Mouse (Mus musculus) stomach, embryonic 16.5 days (tissue): Measurements from ENCODE around the gene Ppp2r1b. TPM values are rescaled to one million over a fixed set of nuclear protein-coding genes. Genes with fewer than 3 reads are reported as not detected.

Source experiments
- ATAC-seq: fragments of 200-750 bp; cut with Nextera tagmentation; 2 replicates; pipeline ENCODE4 v1.8.0; 2017; ENCODE audit warnings: moderate number of reproducible peaks, moderate TSS enrichment; ENCODE audit not compliant: insufficient read depth, low FRiP score
- H3K27ac ChIP-seq: fragments of 300-500 bp; sonication (generic); 2 replicates; pipeline ENCODE4 v1.5.1; 2014; ENCODE audit warnings: low read length
- H3K27me3 ChIP-seq: fragments of 300-500 bp; sonication (generic); 2 replicates; pipeline ENCODE4 v1.6.1; 2014; ENCODE audit warnings: low read length, control low read depth, mixed read lengths; ENCODE audit not compliant: control insufficient read depth, insufficient read depth
- H3K36me3 ChIP-seq: fragments of 300-500 bp; sonication (generic); 2 replicates; pipeline ENCODE4 v1.6.1; 2014; ENCODE audit warnings: low read length; ENCODE audit not compliant: control insufficient read depth, insufficient read depth
- H3K4me1 ChIP-seq: fragments of 300-500 bp; sonication (generic); 2 replicates; pipeline ENCODE4 v1.6.1; 2014; ENCODE audit warnings: low read length, control low read depth, mixed read lengths; ENCODE audit not compliant: control insufficient read depth, insufficient read depth
- H3K4me2 ChIP-seq: fragments of 300-500 bp; sonication (generic); 2 replicates; pipeline ENCODE4 v1.6.1; 2014; ENCODE audit warnings: low read depth, low read length, mixed read lengths
- H3K4me3 ChIP-seq: fragments of 300-500 bp; sonication (generic); replicated peaks from 2 replicates; pipeline ENCODE4 v1.5.1; 2014; ENCODE audit warnings: mild to moderate bottlenecking, low read length
- H3K9ac ChIP-seq: fragments of 300-500 bp; sonication (generic); 2 replicates; pipeline ENCODE4 v1.6.1; 2014; ENCODE audit warnings: low read length
- H3K9me3 ChIP-seq: fragments of 300-500 bp; sonication (generic); replicated peaks from 2 replicates; pipeline ENCODE4 v1.6.1; 2016; ENCODE audit warnings: low read length, control low read depth; ENCODE audit not compliant: control insufficient read depth
- WGBS: fragments of 180-500 bp; shearing (Covaris S2); extraction: QIAGEN DNeasy Blood & Tissue Kit; methylation state at CpG from one replicate; pipeline ENCODE4 v1.1.7; 2014; 5-methylcytosine and 5-hydroxymethylcytosine counted together
- polyA plus RNA-seq: library from polyadenylated mRNA; unstranded; fragments of >200 nt; fragmentation: Nextera tagmentation; extraction: Ambion mirVana; gene quantifications from 2 replicates; pipeline ENCODE4 v1.2.1, GENCODE M21; 2015

Gene Ppp2r1b
- polyA plus RNA-seq, 1 experiment from 2014 or later: 79.3 TPM

DNA sequence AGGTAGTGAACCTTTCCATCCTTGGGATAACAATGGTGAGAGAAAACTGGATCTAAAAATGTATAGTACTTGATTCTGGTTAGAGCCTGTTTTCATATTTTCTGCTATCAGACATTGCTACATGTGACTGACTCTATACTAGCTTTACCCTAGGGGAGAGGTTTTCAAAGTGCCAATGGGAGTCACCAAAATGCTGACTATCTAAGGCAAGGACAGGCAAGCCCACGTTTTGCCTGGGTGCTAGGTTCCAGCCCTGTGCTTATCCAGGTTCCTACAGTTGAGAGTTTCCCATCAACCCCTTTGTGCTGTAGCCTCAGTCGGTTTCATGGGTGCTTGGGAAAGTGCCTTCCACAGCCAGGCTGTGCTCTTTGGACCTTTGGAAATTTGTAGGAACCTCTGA is 33.4 kb upstream of the Ppp2r1b start:
- H3K9ac ChIP-seq: no peak overlapping the region
- ATAC-seq: no peak
- no peak overlapping the region for H3K27ac ChIP-seq
- no peaks in the 10 kb centered on the region for H3K4me1 ChIP-seq
- H3K4me2 ChIP-seq: no peak overlapping the region
- no peaks in the 10 kb centered on the region for H3K9me3 ChIP-seq
- H3K36me3 ChIP-seq: peaks cover 18% of the 10 kb centered on the region
- no peaks in the 10 kb centered on the region for H3K27me3 ChIP-seq
- no peak overlapping the region for H3K4me3 ChIP-seq
- 69% methylated on average over 2 of the region's 2 CpGs for WGBS

- Histone ChIP-seq H3K4me2 (no peak overlapping the region), H3K27me3 (no peaks in the 10 kb centered on the region), H3K9me3 (no peaks in the 10 kb centered on the region), H3K4me1 (no peaks in the 10 kb centered on the region), H3K9ac (no peak overlapping the region), H3K27ac (no peak overlapping the region), H3K4me3 (no peak overlapping the region), H3K36me3 (peaks cover 15% of the 10 kb centered on the region)
- ATAC-seq: no peak
- WGBS: 93% methylated on average over 5 of the region's 5 CpGs
These were observed 31.3 kb upstream of the Ppp2r1b start for GRCm38 (mm10) chr9:50813796-50814195.

GRCm38 (mm10) chr9:50815666-50816065 is 29.4 kb upstream of the Ppp2r1b start:
- Histone ChIP-seq H3K27ac (no peak overlapping the region), H3K27me3 (no peaks in the 10 kb centered on the region), H3K36me3 (peaks cover 11% of the 10 kb centered on the region; the same call in 1 of the 2 replicates), H3K9ac (no peak overlapping the region), H3K4me1 (no peaks in the 10 kb centered on the region), H3K9me3 (no peaks in the 10 kb centered on the region), H3K4me3 (no peak overlapping the region), H3K4me2 (no peak overlapping the region)
- WGBS: 88% methylated on average over 4 of the region's 4 CpGs
- no peak for ATAC-seq

GRCm38 (mm10) chr9:50816512-50816911 is 28.6 kb upstream of the Ppp2r1b start:
- no peak overlapping the region for H3K9ac ChIP-seq
- H3K36me3 ChIP-seq: peaks cover 11% of the 10 kb centered on the region; the same call in 1 of the 2 replicates
- no peak overlapping the region for H3K4me2 ChIP-seq
- no peaks in the 10 kb centered on the region for H3K27me3 ChIP-seq
- no peak overlapping the region for H3K4me3 ChIP-seq
- no peak for ATAC-seq
- 98% methylated on average over 1 of the region's 1 CpGs for WGBS
- H3K4me1 ChIP-seq: no peaks in the 10 kb centered on the region
- no peak overlapping the region for H3K27ac ChIP-seq
- H3K9me3 ChIP-seq: no peaks in the 10 kb centered on the region

DNA sequence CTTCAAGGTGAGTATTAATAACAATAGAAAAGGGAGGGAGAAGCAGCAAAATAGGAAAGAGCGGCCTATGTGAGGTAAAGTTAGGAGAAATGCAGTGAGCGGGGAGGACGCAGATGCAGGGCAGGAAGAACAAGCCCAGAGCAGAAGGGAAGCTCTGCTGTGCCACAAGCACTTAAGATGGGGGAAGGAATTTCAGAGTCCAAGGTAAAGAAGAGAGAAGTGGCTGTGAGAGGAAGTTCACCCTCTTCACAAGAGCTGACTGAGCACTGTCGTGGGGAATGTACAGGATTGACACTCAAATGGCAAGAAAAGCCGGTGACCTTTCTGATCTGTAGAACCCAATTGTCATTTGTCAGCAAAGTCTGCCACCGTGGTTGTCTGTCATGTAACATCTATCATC is 27.1 kb upstream of the Ppp2r1b start:
- no peaks in the 10 kb centered on the region for H3K4me1 ChIP-seq
- no peak for ATAC-seq
- no peak overlapping the region for H3K9ac ChIP-seq
- H3K36me3 ChIP-seq: peaks cover 11% of the 10 kb centered on the region; the same call in 1 of the 2 replicates
- H3K4me3 ChIP-seq: no peak overlapping the region
- no peaks in the 10 kb centered on the region for H3K27me3 ChIP-seq
- WGBS: 79% methylated on average over 6 of the region's 6 CpGs
- no peak overlapping the region for H3K27ac ChIP-seq
- H3K4me2 ChIP-seq: no peak overlapping the region
- no peaks in the 10 kb centered on the region for H3K9me3 ChIP-seq

- Histone ChIP-seq H3K27me3 (no peaks in the 10 kb centered on the region), H3K4me1 (no peaks in the 10 kb centered on the region), H3K4me3 (no peak overlapping the region), H3K9me3 (no peaks in the 10 kb centered on the region), H3K36me3 (0 out of 2 replicates have a peak, but pooled peaks cover 3% of the 10 kb centered on the region), H3K9ac (no peak overlapping the region), H3K27ac (no peak overlapping the region; the same call in 1 of the 2 replicates), H3K4me2 (no peak overlapping the region)
- ATAC-seq: peak; percentile 33; the same call in 1 of the 2 replicates
- 72% methylated on average over 6 of the region's 6 CpGs for WGBS
These were observed 25.4 kb upstream of the Ppp2r1b start for GRCm38 (mm10) chr9:50819716-50820115.

- H3K4me2 ChIP-seq: no peak overlapping the region
These were observed 23.4 kb upstream of the Ppp2r1b start for GRCm38 (mm10) chr9:50821651-50822050.

DNA sequence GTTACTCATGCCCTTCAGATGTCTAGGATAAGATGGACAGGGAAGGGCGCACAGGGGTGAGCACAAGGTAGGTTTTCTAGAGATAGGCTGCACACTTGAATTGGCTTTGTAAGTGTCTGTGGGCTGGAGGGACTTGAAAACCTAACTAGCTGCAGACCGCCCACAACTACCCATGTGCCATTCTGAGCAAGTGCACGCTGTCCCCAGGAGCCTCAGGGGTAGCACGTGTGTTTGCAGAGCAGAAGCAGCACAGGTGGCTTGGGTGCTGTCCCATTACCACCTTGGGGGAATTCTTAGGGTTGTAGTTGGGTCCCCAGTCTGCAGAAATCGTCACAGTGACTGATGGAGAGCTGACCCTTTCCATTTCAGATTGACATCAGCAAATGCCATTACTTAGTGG is 22.9 kb upstream of the Ppp2r1b start:
- ATAC-seq: no peak

More at GRCm38 (mm10) chr9:50821651-50822050, 23.4 kb upstream of the Ppp2r1b start:
- H3K9ac ChIP-seq: no peak overlapping the region
- no peaks in the 10 kb centered on the region for H3K36me3 ChIP-seq
- H3K4me3 ChIP-seq: no peak overlapping the region
- ATAC-seq: no peak
- no peaks in the 10 kb centered on the region for H3K4me1 ChIP-seq
- no peaks in the 10 kb centered on the region for H3K9me3 ChIP-seq
- H3K27me3 ChIP-seq: no peaks in the 10 kb centered on the region
- 90% methylated on average over 6 of the region's 6 CpGs for WGBS
- H3K27ac ChIP-seq: no peak overlapping the region

DNA sequence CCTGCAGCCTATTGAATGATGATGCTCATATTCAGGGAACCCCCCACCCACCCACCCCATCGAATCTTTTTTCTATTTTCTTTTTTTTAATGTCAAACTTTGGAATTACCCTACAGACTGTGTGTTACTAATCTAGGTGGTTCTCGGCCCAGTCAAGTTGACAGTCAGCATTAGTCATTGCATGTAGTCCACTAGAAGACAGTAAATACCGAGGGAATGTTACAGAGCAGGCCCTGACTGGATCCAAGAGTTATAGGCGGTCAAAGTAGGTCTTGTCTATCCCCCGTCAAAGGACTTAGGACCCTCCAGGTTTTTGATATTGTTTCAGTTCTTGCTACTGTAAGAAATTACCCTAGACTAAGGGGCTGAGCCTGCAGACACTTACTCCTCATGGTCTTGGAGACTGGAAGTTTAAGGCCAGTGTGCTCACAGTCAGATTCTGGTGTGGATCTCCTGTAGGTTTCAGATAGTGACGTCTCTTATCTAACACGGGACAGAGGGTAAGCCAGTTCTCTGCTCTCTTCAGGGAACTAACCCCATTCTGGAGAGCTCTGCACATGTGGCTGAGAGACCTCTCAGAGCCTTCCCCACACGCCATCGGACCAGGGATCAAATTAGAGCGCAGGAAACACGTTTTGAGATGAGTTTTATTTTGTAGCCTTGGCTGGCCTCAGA is 21.2 kb upstream of the Ppp2r1b start:
- 0 out of 2 replicates have a peak, but pooled peaks have one; percentile 37 for ATAC-seq
- 84% methylated on average over 11 of the region's 11 CpGs for WGBS
- H3K27me3 ChIP-seq: no peaks in the 10 kb centered on the region
- H3K4me1 ChIP-seq: no peaks in the 10 kb centered on the region
- H3K36me3 ChIP-seq: 0 out of 2 replicates have a peak, but pooled peaks cover 4% of the 10 kb centered on the region
- H3K27ac ChIP-seq: no peak overlapping the region
- no peak overlapping the region for H3K9ac ChIP-seq
- H3K9me3 ChIP-seq: no peaks in the 10 kb centered on the region
- no peak overlapping the region for H3K4me3 ChIP-seq
- H3K4me2 ChIP-seq: no peak overlapping the region

More for the DNA sequence above, 22.9 kb upstream of the Ppp2r1b start:
- H3K9me3 ChIP-seq: no peaks in the 10 kb centered on the region
- no peaks in the 10 kb centered on the region for H3K36me3 ChIP-seq
- no peak overlapping the region for H3K4me2 ChIP-seq
- H3K27ac ChIP-seq: no peak overlapping the region
- no peak overlapping the region for H3K4me3 ChIP-seq
- H3K27me3 ChIP-seq: no peaks in the 10 kb centered on the region
- no peak overlapping the region for H3K9ac ChIP-seq
- WGBS: 95% methylated on average over 5 of the region's 5 CpGs
- no peaks in the 10 kb centered on the region for H3K4me1 ChIP-seq
